Mouse (Mus musculus): Measurements from ENCODE around the gene Krtap3-2. TPM values are rescaled to one million over a fixed set of nuclear protein-coding genes. Genes with fewer than 3 reads are reported as not detected.

Krtap3-2 gene
- not detected for total RNA-seq (2023)

GRCm38 (mm10) chr11:99556753-99557152 is at the start of gene Krtap3-2:
TSS of gene Krtap3-2 (minus strand) at chr11:99556853.

GRCm38 (mm10) chr11:99603208-99603607 is 46.6 kb upstream of the Krtap3-2 start, which contains the start of gene Gm11938:
TSS of gene Gm11938 (minus strand) at chr11:99603308.

GRCm38 (mm10) chr11:99597742-99598141 is 41.1 kb upstream of the Krtap3-2 start, which contains the start of gene Krtap9-3:
TSS of gene Krtap9-3 (minus strand) at chr11:99598105.

GRCm38 (mm10) chr11:99590981-99591380 is 34.3 kb upstream of the Krtap3-2 start, which contains the start of gene Krtap1-3:
TSS of gene Krtap1-3 (minus strand) at chr11:99591339.

GRCm38 (mm10) chr11:99583245-99583704 is 26.6 kb upstream of the Krtap3-2 start, which contains the start of gene Krtap1-4:
TSS of gene Krtap1-4 (minus strand) at chr11:99583654.

GRCm38 (mm10) chr11:99580636-99581035 is 24.0 kb upstream of the Krtap3-2 start, which contains the start of gene Krtap1-5:
TSS of gene Krtap1-5 (minus strand) at chr11:99581016.

GRCm38 (mm10) chr11:99566530-99566929 is 9.9 kb upstream of the Krtap3-2 start, which contains the start of gene Krtap3-1:
TSS of gene Krtap3-1 (minus strand) at chr11:99566630.

GRCm38 (mm10) chr11:99559366-99559765 is 2.7 kb upstream of the Krtap3-2 start, which contains the start of gene Gm11939:
TSS of gene Gm11939 (minus strand) at chr11:99559466.

GRCm38 (mm10) chr11:99550765-99551164 is 5.9 kb downstream of the Krtap3-2 start, which contains the start of gene Krtap3-3:
TSS of gene Krtap3-3 (minus strand) at chr11:99550865.

GRCm38 (mm10) chr11:99521288-99521860 is 35.3 kb downstream of the Krtap3-2 start, which contains the start of gene Krt39:
TSS of gene Krt39 (minus strand) at chr11:99521338.

Other genes starting within 250 kb of the Krtap3-2 start
- not detected for gene Krt25, start 233.9 kb downstream of the Krtap3-2 start, total RNA-seq (2023)
- gene Krt26, start 218.9 kb downstream of the Krtap3-2 start, total RNA-seq (2023), result not detected
- not detected for gene Krt27, start 205.7 kb downstream of the Krtap3-2 start, total RNA-seq (2023)
- gene Krt28, start 181.9 kb downstream of the Krtap3-2 start, total RNA-seq (2023), result not detected
- not detected for gene Krt10, start 167.5 kb downstream of the Krtap3-2 start, total RNA-seq (2023)
- gene Krt12, start 134.6 kb downstream of the Krtap3-2 start, total RNA-seq (2023), result not detected
- gene Krt20, start 118.7 kb downstream of the Krtap3-2 start, total RNA-seq (2023), result not detected
- gene Krt23, start 63.7 kb downstream of the Krtap3-2 start, total RNA-seq (2023), result not detected
- gene Krt39, start 35.5 kb downstream of the Krtap3-2 start, total RNA-seq (2023), result not detected
- gene Krt40, start 13.7 kb downstream of the Krtap3-2 start, total RNA-seq (2023), result not detected
- not detected for gene Krtap3-3, start 6.0 kb downstream of the Krtap3-2 start, total RNA-seq (2023)
- not detected for gene Gm11939, start 2.6 kb upstream of the Krtap3-2 start, total RNA-seq (2023)
- gene Krtap3-1, start 9.8 kb upstream of the Krtap3-2 start, total RNA-seq (2023), result not detected
- not detected for gene Krtap1-5, start 24.2 kb upstream of the Krtap3-2 start, total RNA-seq (2023)
- gene Krtap1-4, start 26.8 kb upstream of the Krtap3-2 start, total RNA-seq (2023), result not detected
- gene Krtap1-3, start 34.5 kb upstream of the Krtap3-2 start, total RNA-seq (2023), result not detected
- not detected for gene Krtap9-3, start 41.3 kb upstream of the Krtap3-2 start, total RNA-seq (2023)
- not detected for gene Gm11938, start 46.5 kb upstream of the Krtap3-2 start, total RNA-seq (2023)
- gene Gm11937, start 53.3 kb upstream of the Krtap3-2 start, total RNA-seq (2023), result not detected
- not detected for gene Krtap2-4, start 58.0 kb upstream of the Krtap3-2 start, total RNA-seq (2023)
- not detected for gene Gm11562, start 63.6 kb upstream of the Krtap3-2 start, total RNA-seq (2023)
- gene Krtap4-1, start 71.4 kb upstream of the Krtap3-2 start, total RNA-seq (2023), result not detected
- gene Krtap4-2, start 78.2 kb upstream of the Krtap3-2 start, total RNA-seq (2023), result not detected
- gene Krtap4-7, start 87.2 kb upstream of the Krtap3-2 start, total RNA-seq (2023), result not detected
- gene Gm11555, start 93.4 kb upstream of the Krtap3-2 start, total RNA-seq (2023), result not detected
- gene Gm11563, start 102.1 kb upstream of the Krtap3-2 start, total RNA-seq (2023), result not detected
- not detected for gene Krtap4-6, start 109.1 kb upstream of the Krtap3-2 start, total RNA-seq (2023)
- not detected for gene Gm14190, start 133.9 kb upstream of the Krtap3-2 start, total RNA-seq (2023)
- not detected for gene Gm14180, start 177.4 kb upstream of the Krtap3-2 start, total RNA-seq (2023)
- not detected for gene Gm11595, start 216.1 kb upstream of the Krtap3-2 start, total RNA-seq (2023)
- gene Krtap4-8, start 223.9 kb upstream of the Krtap3-2 start, total RNA-seq (2023), result not detected
- gene Krtap4-9, start 228.3 kb upstream of the Krtap3-2 start, total RNA-seq (2023), result not detected
- not detected for gene Gm11596, start 236.6 kb upstream of the Krtap3-2 start, total RNA-seq (2023)
- gene Gm11569, start 242.1 kb upstream of the Krtap3-2 start, total RNA-seq (2023), result not detected
- gene Gm11554, start 247.6 kb upstream of the Krtap3-2 start, total RNA-seq (2023), result not detected

Measured in neutrophil, adult 59 days (primary cell).